Mouse (Mus musculus): Measurements from ENCODE around the gene Aktip. TPM values are rescaled to one million over a fixed set of nuclear protein-coding genes. Genes with fewer than 3 reads are reported as not detected.
A peak's percentile ranks its signal among the peaks of the same experiment; 100 is the strongest.

The Aktip gene
- total RNA-seq, 2 experiments from 2014 or later, result 137 to 138 TPM

DNA sequence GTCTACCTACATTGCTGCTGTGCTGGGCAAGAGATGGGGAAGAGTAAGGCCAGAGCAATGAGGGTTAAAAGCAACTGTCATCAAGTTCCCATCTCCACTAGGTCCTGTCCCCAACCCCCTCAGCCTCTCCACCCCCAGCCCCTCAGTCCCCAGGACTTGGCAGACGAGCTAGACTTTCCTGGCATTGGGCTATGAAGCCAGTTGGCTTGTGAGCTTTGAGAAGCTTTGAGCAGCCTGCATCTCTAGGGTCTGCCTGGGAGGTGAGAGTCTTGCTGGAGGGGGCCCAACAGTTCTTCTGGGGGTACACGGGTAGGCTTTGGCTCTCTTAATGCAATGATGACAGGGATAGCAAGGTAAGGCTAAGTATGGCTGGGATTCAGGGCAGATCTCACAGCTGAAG is 5.7 kb downstream of the Aktip start:
- no peak for DNase-seq (ENCODE audit: low spot score in 2 of 2)

DNA sequence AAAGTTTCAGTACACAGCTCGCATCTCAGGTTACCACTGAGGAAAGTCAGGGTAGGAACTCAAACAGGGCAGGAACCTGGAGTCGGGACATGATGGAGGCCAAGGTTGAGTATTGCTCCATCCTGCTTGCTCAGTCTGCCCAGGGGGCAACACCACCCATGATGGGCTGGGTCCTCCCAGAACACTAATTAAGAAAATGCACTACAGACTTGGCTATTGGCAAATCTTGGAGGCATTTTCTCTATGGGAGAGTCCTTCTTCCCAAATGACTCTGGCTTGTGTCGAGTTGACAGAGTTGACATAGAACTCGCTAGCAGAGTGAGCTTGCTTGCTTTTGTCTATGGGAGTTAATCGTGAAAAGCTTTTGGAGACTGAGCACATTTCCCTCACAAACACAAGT is 6.8 kb downstream of the Aktip start:
- no peak for DNase-seq (ENCODE audit: low spot score in 2 of 2)

DNA sequence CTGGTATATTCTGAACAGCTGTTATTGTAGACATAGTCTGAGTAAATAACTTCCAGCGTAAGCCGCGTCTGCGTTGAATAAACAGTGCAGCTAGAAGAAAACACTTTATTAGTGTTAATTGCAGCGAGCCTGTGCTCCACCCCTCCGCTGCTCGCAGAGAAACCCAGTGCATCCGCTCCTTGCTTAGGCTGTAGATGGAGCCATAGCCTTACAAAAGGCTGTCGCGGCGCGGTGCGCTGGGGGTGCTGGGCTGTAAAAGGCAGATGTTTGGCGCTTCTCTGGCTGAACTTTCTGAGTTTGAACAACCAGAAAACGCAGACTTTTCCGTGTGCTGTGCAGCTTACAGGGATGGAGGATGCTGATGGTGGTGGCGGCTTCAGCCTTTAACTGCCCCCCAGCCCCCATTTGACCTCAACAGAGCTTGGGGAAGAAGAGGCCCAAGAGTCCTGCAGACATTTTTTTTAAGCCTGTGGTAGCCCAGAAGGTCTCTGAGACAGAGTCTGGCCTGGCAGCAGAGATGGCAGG is 8.9 kb downstream of the Aktip start:
- peak; percentile 56 to 68 for DNase-seq (ENCODE audit: low spot score in 2 of 2)

DNA sequence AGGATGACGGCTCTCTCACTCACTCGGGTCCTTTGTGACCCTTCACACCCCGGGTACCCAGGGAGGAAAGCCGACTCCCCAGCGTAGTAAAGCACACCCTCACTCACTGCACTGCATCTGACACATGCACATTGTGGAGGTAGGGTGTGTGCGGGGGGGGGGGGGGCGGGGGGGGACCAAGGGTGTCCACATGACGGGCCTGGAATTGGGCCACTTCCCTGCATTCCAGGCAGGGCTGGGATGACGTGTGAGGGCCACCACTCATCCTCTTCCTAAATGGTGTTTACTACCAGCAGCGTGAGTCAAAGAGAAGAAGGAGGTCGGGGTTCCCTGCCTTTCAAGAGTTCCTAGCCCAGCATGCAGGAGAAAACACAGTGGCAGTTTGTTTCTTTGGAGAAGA is 11.6 kb downstream of the Aktip start:
- DNase-seq (ENCODE audit: low spot score in 2 of 2), result no peak

DNA sequence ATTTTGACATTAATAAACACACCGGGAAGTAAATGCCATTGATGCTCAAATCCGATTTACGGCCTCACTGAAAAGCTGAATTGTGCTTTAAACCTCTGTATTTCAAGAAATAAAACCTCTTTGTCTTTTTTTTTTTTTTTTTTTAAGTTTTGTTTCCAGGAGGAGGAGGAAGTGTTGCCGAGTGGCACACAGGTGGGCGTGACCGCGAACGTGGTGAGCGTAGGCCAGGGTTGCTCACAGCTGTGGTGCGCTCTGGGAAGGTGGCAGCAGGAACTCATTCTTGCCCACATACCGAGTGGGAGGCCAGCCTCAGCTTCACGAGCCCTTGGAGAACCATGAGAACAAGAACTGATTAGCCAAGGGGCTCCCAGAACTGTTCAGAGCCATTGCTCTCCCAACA is 13.4 kb downstream of the Aktip start:
- DNase-seq (ENCODE audit: low spot score in 2 of 2), result no peak

DNA sequence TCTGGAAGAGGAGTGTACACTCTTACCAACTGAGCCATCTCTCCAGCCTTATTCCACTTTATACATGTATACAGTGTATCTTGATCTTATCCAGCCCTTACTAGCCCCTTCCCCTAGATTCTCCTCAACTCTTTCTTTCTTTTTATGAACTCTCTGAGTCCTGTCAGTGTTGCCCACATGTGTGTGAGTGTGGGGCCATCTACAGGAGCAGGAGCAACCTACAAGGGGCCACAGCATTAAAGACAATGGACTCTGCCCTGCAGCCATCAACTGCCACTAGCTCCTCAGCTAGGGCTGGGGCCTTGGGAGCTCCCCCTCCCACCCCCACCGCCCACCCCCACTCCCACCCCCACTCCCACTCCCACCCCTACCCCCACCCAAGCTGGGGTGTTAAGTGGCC is 22.1 kb downstream of the Aktip start:
- DNase-seq (ENCODE audit: low spot score in 2 of 2), result no peak

DNA sequence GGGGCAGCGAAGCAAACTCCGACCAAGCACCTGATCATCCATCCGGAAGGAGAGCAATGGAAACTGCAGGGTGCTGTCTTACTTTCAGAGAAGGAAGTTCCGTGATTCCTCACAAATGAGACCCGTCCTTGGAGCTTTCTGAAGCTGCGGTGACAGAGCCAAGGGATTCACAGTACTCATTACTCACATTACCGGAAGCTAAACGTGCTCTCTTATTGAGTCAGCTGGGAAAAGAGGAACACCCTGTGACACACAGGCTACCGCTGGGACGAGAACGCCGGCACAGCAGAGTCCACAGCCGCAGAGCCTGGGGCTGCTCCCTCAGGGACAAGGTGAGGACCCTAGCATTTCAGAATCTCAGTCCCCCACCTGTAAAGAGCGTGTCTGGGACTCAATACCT is 23.6 kb downstream of the Aktip start:
- DNase-seq (ENCODE audit: low spot score in 2 of 2), result no peak

DNA sequence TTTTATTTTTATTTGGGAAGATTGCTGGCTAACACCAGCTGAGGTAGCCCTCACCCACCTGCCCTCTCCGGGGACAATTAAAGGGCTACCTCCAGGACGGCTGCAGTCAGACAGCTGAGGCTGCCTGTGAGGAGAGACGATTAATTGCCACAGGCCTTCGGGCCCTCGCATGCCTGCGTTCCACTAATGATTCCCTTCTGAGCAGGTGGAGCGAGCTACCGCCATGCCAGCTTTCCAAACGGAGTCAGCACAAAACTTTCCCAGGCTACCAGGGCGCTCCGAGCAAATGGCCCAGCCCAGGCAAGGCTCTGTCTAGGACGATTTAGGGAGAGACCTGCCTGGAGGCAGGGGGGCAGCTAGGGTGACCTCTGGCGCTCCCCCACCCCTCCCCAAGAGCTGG is 28.2 kb downstream of the Aktip start:
- no peak for DNase-seq (ENCODE audit: low spot score in 2 of 2)

DNA sequence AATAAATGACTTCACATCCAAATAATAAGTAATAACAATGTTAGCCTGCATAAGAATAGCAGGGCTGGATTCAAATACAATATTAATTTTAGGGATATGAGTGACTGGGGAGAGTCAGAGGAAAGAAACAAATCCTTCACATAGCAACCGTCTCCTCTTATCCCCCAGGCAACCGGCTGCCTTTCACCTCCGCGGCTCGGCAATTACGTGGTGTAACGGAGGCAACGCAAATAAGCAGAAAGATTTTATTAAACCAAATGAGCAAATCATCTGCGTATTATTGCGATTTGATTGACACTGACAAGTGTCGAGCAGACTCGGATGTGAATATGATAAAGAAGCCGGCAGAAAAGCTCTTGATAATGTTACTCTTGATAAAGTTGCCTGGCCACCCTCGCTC is 28.9 kb downstream of the Aktip start:
- DNase-seq (ENCODE audit: low spot score in 2 of 2), result peak in 1 of 2 experiments; percentile 3

DNA sequence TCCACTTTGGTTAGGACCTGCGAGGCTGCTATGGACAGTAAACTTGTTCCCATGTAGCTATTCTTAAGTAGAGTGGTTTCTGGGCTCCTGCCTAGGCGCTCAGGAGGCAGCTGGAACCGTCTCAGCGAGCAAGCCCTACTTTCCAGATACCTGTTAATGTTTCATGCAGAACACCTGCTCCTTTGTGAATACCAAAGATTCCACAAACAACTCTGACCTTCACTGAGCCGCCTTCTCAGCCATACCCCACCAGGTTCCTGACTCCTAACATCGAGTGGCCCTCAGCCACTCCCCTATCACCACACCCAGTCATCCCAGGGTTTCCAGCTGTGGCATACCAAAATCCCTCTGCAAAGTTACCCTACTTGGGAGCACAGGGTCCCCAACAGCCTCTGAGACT is 29.6 kb downstream of the Aktip start:
- no peak for DNase-seq (ENCODE audit: low spot score in 2 of 2)

DNA sequence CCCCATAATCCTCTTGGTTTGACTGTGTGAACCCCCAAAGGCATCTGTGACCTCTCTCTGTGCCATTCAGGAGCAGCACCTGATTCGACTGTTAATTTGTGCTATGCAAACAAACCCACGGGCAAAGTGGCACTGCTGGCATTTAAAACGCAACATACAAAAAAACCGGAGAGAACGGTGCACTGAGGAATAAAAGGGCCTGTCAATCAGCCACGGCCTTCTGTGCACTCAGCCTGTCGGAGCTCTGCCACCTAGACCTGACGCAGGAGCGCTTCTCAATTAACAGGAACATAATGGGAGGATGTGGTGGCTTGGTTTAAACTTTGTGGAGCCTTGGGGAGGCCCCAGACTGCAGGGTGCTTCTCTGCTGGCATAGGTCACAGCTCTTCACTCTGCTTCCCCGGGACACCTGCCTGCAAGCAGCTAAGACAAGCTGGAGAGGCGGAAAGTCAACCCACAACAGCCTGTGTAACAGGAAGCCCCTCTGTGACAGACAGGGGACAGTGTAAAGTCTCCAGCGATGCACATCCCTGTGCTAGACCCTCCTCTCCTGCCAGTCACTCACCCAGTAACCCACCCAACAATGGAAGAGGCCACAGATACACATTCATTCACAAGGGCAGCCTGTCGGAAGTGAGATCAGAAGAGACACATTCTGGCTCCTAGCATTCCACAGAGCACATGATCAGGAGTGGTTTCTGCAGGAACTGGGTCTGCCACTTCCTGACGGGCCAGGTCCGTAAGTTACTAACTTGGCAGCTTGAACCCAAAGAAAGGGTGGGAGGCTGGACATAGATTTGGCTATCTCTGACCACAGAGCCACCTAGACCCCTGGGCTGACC is 39.6 kb downstream of the Aktip start:
- no peak for DNase-seq (ENCODE audit: low spot score in 2 of 2)

DNA sequence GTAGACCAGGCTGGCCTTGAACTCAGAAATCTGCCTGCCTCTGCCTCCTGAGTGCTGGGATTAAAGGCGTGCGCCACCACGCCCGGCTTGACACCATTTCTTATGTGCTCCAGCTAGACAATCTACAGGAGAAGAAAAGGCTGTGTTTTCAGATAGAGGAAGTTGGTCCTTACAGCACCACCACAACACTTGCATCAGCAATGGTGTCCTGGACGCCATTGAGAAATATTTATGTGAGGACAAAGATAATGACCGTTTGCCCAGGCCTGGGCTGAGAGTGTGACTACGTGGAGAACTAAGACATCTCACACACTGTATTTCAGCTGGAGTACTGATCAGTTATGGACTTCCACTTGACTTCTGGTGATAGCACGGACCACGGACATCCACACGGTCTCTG is 41.2 kb downstream of the Aktip start:
- DNase-seq (ENCODE audit: low spot score in 2 of 2), result no peak

DNA sequence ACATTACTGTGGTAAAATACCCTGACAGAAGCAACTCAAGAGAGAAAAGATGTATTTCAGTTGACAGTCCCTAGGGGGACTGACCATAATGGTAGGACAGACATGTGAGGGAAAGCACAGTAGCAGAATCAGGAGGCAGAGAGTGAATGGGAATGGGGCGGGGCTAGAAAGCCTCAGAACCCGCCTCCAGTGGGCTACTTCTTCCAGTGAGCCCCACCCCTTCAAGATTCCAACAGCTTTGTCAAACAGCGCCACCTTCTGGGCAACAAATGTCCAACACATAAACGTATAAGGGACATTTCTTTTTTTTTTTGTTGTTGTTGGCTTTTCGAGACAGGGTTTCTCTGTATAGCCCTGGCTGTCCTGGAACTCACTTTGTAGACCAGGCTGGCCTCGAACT is 45.2 kb downstream of the Aktip start:
- DNase-seq (ENCODE audit: low spot score in 2 of 2), result no peak

DNA sequence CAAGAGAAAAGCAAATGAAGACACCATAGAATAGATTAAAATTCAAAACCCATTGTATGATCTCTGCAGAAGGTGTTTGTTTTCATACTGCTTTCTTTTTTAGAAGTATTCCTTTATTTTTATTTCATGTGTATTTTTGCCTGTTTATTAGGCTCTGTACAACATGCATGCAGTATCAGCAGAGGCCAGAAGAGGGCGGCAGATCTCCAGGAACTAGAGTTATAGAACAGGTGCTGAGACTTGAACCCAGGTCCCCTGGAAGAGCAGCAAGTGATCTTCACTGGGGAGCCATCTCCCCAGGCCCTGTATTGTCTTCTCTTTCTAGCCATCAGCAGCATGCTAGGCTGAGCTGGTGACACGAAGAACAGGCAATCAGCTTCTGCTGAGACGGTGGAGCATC is 45.9 kb downstream of the Aktip start:
- no peak for DNase-seq (ENCODE audit: low spot score in 2 of 2)

DNA sequence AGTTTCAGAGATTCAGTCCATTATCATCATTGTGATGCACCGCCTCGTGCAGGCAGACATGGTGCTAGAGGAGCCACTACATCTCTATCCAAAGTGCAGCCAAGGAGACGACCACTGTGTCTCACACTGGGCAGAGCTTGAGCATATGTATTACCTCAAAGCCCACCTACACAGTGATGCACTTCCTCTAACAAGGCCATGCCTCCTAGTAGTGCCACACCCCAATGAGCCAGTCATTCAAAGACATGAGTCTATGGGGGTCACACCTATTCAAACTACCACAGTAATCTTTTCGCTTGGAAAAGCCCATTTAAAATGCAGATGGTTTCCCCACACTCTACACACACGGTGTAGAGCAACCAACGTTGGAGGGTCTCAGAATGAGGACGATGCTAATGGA is 48.2 kb downstream of the Aktip start:
- no peak for DNase-seq (ENCODE audit: low spot score in 2 of 2)

DNA sequence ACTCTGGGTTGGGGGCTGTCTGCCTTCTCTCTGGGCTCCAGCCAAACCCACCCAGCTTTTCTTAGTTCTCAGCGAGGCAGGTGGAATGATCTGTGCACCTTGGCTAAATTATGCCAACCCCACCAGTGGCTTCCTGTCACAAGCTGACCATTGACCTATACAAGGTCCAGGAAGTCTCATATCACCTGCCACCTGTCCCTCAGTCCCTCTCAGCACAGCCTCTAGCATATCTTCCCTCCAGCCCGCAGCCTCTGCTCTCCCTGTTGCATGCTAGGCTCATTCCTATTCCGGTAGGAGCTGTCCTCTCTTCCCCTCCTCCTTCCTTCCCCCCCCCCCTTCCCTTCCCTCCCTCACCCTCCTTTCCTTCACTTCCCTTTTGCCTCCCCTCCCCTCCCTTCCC is 50.5 kb downstream of the Aktip start:
- DNase-seq (ENCODE audit: low spot score in 2 of 2), result no peak

DNA sequence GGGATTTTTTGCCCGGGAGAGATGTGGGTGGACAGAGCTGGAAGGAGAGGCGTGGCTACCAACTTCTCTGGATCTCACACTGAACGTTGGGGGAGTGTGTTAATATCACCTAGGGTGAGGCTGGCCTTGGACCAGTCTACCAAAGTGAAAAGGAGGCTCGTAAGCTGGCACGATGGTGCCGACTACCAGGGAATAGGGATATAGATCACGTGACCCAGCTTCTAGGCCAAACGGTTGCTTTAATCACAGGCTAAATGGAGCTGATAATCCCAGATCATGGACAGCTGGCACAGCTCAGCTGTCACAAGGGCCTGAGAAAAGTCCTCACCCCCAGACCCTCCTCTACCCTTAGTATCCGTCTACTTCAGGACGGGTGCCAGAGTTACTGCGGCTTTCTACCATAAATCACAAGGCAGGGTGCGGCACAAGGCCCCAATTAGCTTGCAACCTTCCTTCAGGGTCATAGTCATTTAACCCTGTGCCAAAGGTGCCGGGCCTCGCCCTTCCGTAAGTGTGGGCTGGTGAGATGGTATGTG is 51.1 kb downstream of the Aktip start:
- no peak for DNase-seq (ENCODE audit: low spot score in 2 of 2)

DNA sequence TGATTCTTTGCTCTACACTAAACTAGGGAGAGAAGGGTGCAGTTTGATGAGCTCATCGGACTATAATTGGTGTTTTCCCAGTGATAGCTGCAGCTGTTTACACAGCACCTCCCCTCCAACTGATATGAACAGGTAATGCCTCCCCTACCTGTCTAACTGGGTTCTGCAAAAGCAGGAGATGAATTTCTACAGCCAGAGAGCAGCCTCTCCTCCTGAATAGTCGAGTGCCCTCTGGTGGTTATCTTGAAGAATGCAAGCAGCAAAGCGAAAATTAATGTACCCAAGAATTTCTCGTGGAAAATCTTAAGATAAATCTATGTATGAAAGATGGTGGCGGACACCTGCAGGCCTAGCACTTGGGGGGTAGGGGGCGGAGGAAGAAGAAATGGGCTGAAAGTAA is 52.1 kb downstream of the Aktip start:
- peak; percentile 45 to 59 for DNase-seq (ENCODE audit: low spot score in 2 of 2)

DNA sequence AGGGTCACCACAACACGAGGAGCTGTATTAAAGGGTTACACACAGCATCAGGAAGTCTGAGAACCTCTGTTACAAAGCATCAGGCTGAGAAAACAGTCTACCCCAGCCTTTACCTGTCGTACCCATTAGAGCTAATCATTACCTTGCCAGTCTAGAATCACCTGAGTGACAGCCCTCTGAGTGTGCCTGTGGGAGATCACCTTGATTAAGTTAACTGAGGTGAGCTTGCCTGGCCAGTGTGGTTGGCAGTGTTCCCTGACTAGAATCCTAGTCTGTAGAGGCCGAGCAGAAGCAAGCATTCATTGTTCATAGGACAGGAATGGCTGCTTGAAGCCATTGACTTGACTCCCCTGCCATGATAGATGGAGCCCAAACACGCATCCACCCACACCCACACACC is 58.9 kb downstream of the Aktip start:
- no peak for DNase-seq (ENCODE audit: low spot score in 2 of 2)

DNA sequence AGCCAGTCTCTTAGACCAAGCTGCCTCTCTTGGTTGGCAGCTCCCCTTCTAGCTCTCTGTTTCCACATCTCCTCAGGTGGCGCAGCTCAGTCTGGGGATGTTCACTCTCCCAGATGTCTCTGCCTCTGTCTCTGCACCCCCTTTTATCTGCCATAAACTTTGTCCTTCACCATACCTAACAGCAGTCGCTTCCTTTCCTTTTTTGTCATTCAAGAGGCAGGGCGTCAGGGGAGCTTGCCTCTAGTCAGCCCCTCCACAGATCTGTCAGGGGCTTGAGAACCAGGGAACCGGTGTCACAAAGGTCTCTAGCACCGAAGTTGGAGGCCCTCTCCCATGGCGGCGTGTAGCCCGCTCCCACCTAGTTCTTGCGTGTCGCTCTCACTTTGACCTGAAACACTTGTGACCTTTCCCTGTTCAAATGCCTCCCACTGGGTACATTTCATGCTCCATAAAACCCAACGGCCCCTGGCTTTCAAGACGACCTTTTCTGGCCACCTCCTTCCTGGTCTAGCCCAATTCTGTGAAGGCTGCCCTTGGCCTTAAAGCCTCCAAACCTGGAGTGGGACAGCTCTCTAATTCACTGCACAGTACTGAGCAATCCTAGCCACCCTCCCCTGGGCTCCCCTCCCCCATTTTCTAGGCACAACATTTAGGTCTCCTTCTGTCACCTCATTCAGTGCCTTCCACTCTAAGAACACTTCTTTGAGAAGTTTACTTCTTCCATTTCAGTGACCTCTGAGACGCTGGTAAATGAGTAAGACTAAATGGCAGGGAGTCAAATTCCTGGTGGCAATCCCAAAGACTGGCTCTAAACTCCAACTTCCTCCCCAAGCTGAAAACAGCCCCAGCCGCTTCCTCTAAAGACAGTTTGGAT is 64.2 kb downstream of the Aktip start:
- DNase-seq (ENCODE audit: low spot score in 2 of 2), result no peak

DNA sequence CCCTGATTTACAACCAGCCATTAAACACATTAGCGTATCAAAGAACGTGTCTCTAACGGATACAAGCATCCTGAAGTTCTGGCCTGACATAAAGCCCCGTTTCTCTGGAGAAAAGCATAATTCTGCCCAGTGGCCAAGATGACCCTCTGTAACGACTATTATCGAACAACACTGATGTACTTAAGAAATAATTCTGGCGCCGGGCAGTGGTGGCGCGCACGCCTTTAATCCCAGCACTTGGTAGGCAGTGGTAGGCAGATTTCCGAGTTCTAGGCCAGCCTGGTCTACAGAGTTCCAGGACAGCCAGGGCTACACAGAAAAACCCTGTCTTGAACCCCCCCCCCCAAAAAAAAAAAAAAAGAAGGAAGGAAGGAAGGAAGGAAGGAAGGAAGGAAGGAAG is 65.1 kb downstream of the Aktip start:
- no peak for DNase-seq (ENCODE audit: low spot score in 2 of 2)

DNA sequence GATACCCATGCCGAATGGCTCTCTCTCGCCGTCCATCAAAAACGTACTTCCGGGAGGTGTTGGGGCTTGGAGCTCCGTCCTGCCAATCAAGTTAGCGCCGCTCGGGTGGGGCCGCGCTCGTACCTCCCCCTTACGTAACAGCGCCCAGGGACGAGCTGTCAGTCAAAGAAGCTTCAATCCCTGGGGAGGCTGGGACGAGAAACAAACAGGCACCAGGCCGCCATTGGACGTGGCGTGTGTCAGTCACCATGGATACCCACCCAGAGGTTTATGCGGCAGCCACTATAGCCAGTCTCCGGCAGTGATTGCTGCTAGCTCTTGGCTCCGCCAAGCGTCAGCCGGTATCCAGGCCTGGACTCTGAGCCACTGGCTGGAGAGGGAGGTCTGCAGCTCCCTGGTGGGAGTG is 65.7 kb downstream of the Aktip start:
- peak; percentile 100 for DNase-seq (ENCODE audit: low spot score in 2 of 2)
